8 mouse cellular contexts compared by ENCODE assay signal in the genomic region with DNA sequence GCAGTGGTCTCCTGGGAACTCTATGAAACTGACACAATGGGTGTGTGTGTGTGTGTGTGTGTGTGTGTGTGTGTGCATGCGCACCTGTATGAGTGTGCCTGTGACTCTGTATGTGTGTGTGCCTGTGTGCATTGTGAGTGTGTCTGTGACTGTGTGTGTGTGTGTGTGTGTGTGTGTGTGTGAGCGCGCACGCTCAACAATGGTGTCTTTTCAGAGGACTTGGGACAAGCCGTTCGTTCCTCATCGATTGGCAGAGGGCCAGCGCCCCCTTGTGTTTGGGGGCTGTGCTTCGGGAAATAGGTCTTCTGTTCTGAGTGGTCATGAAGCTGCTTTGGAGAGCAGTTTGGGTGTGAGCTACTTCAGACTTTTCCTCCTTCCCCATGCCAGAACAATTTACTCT. TPM values are rescaled to one million over a fixed set of nuclear protein-coding genes. Genes with fewer than 3 reads are reported as not detected.
DNase-seq lines count a peak whose midpoint lies in the region; ATAC-seq and TF ChIP-seq lines count a peak whose summit lies in the region.
"Not testable (repeated sequence)": the region's sequence is repeated elsewhere in the genome, so short reads cannot be mapped to it uniquely, and the experiment has no call there.

No protein-coding gene starts in this region.

- not testable (repeated sequence) for H3K27me3 ChIP-seq in MEL (ENCODE audit: control insufficient read depth in 1 of 2, insufficient read depth in 2 of 2, low read length in 2 of 2); forebrain, embryonic 13.5 days; lung, embryonic 14.5 days (ENCODE audit: insufficient read depth, low read length); stomach, postnatal 0 days (ENCODE audit: control insufficient read depth, insufficient read depth, low read length)

- not testable (repeated sequence) for TF ChIP-seq EP300 in MEL (IDR thresholded peaks at IDR 0.05; ENCODE audit: low read depth in 1 of 2, low read length in 2 of 2); stomach, postnatal 0 days (optimal IDR thresholded peaks at IDR 0.05)

- TF ChIP-seq POLR2A in MEL (IDR thresholded peaks at IDR 0.05; ENCODE audit: control insufficient read depth in 1 of 2, insufficient read depth in 1 of 2, low read depth in 1 of 2, low read length in 2 of 2, poor library complexity in 1 of 2), result not testable (repeated sequence)

- H3K36me3 ChIP-seq in MEL (ENCODE audit: control insufficient read depth in 1 of 2, insufficient read depth in 2 of 2, low read length in 2 of 2); forebrain, embryonic 13.5 days (ENCODE audit: poor library complexity, severe bottlenecking); lung, embryonic 14.5 days (ENCODE audit: insufficient read depth); stomach, postnatal 0 days (ENCODE audit: control insufficient read depth, insufficient read depth, low read length): not testable (repeated sequence)

- not testable (repeated sequence) for H3K9ac ChIP-seq in MEL (ENCODE audit: control insufficient read depth, low read depth, low read length, poor library complexity, severe bottlenecking); forebrain, embryonic 13.5 days; lung, embryonic 14.5 days; stomach, postnatal 0 days (ENCODE audit: low read length)

- not testable (repeated sequence) for H3K79me2 ChIP-seq in MEL (ENCODE audit: control insufficient read depth, insufficient read depth, low read length, poor library complexity)

- H3K4me2 ChIP-seq in forebrain, embryonic 13.5 days; lung, embryonic 14.5 days; stomach, postnatal 0 days (replicated peaks; ENCODE audit: low read depth): not testable (repeated sequence)

- DNase-seq in MEL (ENCODE audit: low read depth, low spot score), result peak; percentile 13
- peak; percentile 79 for DNase-seq in embryo, embryonic 10 days (ENCODE audit: low spot score)
- peak; percentile 10 for DNase-seq in hindlimb bud, embryonic 11.5 days (ENCODE audit: extremely low spot score, low read depth, low spot score)
- DNase-seq in layer of hippocampus, adult 2 months (ENCODE audit: low spot score in 2 of 2), result not testable (repeated sequence)
- DNase-seq in lung, embryonic 14.5 days, result peak; percentile 77
- peak; percentile 6 for DNase-seq in naive thymus-derived CD4-positive, alpha-beta T cell, adult 2 months (ENCODE audit: low read depth)
- peak; percentile 32 for DNase-seq in stomach, postnatal 0 days (ENCODE audit: low spot score)

- peak; percentile 57; the same call in 1 of the 2 replicates for ATAC-seq in forebrain, embryonic 13.5 days
- peak; percentile 44 for ATAC-seq in lung, embryonic 14.5 days (ENCODE audit: insufficient read depth)
- ATAC-seq in stomach, postnatal 0 days (ENCODE audit: low FRiP score, low TSS enrichment), result peak; percentile 45; the same call in 1 of the 2 replicates

- 13% methylated on average over 9 of the region's 9 CpGs for WGBS in forebrain, embryonic 13.5 days
- 16% methylated on average over 9 of the region's 9 CpGs for WGBS in lung, embryonic 14.5 days
- WGBS in stomach, postnatal 0 days, result 9% methylated on average over 9 of the region's 9 CpGs

- not testable (repeated sequence) for TF ChIP-seq RAD21 in MEL (IDR thresholded peaks at IDR 0.05; ENCODE audit: low read depth, low read length)

- peak in 2 of 3 experiments; percentile 6 to 37; a peak in 2 of 6 replicates for TF ChIP-seq CTCF in MEL (IDR thresholded peaks at IDR 0.05 in 2 of 3, conservative IDR thresholded peaks at IDR 0.05 in 1 of 3; ENCODE audit: control insufficient read depth in 1 of 3, insufficient read depth in 1 of 3, low read depth in 2 of 3, low read length in 3 of 3, poor library complexity in 1 of 3, severe bottlenecking in 1 of 3)
- 0 out of 2 replicates have a peak, but pooled peaks have one; percentile 18 for TF ChIP-seq CTCF in layer of hippocampus, adult 2 months (conservative IDR thresholded peaks at IDR 0.05)
- peak; percentile 57 for TF ChIP-seq CTCF in lung, embryonic 14.5 days (IDR thresholded peaks at IDR 0.05; ENCODE audit: low read depth)
- TF ChIP-seq CTCF in stomach, postnatal 0 days (IDR thresholded peaks at IDR 0.05; ENCODE audit: low read depth), result peak; percentile 45

- H3K27ac ChIP-seq in MEL (ENCODE audit: control insufficient read depth, low read depth, low read length); forebrain, embryonic 13.5 days; layer of hippocampus, adult 2 months; lung, embryonic 14.5 days (ENCODE audit: low read depth); stomach, postnatal 0 days (replicated peaks): not testable (repeated sequence)

- H3K4me1 ChIP-seq in MEL (ENCODE audit: control insufficient read depth in 1 of 2, insufficient read depth in 2 of 2, low read length in 2 of 2); forebrain, embryonic 13.5 days; lung, embryonic 14.5 days (ENCODE audit: insufficient read depth); stomach, postnatal 0 days (replicated peaks; ENCODE audit: control insufficient read depth, insufficient read depth): not testable (repeated sequence)

- not testable (repeated sequence) for H3K4me3 ChIP-seq in MEL (ENCODE audit: control insufficient read depth in 1 of 2, insufficient read depth in 1 of 2, low read depth in 2 of 2, low read length in 2 of 2); forebrain, embryonic 13.5 days; layer of hippocampus, adult 2 months; lung, embryonic 14.5 days (ENCODE audit: low read depth, low read length); stomach, postnatal 0 days (ENCODE audit: low read depth, low read length)

- not testable (repeated sequence) for H3K9me3 ChIP-seq in MEL (replicated peaks; ENCODE audit: insufficient read depth, low read length); forebrain, embryonic 13.5 days (replicated peaks); lung, embryonic 14.5 days (ENCODE audit: low read depth, low read length); stomach, postnatal 0 days (ENCODE audit: control insufficient read depth, low read length)

RNA-seq across cellular contexts. Expression of a gene that starts 35.2 kb away (rescaled TPM):
- not detected in 2 replicates for total RNA-seq in MEL (2012; rRNA removed)
- not detected for polyA plus RNA-seq in MEL (2012; ENCODE audit: insufficient read depth in 1 of 2, insufficient read length in 2 of 2, low read depth in 1 of 2, low replicate concordance in 2 of 2, missing spikeins in 1 of 2)
- 0.18 TPM in 1 of 2 replicates, not detected in the other for polyA plus RNA-seq in forebrain, embryonic 13.5 days (2015; fragmentation: Nextera tagmentation; extraction: Ambion mirVana)
- 1 to 10 TPM; 3.0 to 3.3 TPM for total RNA-seq in layer of hippocampus, adult 2 months (2021)
- 0.26 and 0.46 TPM in 2 replicates for polyA plus RNA-seq in lung, embryonic 14.5 days (2014; fragmentation: Nextera tagmentation; extraction: Ambion mirVana)
- polyA plus RNA-seq in stomach, postnatal 0 days (2015; fragmentation: Nextera tagmentation; extraction: Ambion mirVana), result 0.23 and 0.29 TPM in 2 replicates

RNA-seq across cellular contexts. Expression of a gene that starts 46.2 kb away (rescaled TPM):
- 1.5 and 1.8 TPM in 2 replicates for total RNA-seq in MEL (2012; rRNA removed)
- 1 to 10 TPM in 1 of 2 experiments, not detected in 1; 3.0 TPM for polyA plus RNA-seq in MEL (2012; ENCODE audit: insufficient read depth in 1 of 2, insufficient read length in 2 of 2, low read depth in 1 of 2, low replicate concordance in 2 of 2, missing spikeins in 1 of 2)
- 13.3 and 14.0 TPM in 2 replicates for polyA plus RNA-seq in forebrain, embryonic 13.5 days (2015; fragmentation: Nextera tagmentation; extraction: Ambion mirVana)
- 10 to 100 TPM; 33.8 to 34.9 TPM for total RNA-seq in layer of hippocampus, adult 2 months (2021)
- polyA plus RNA-seq in lung, embryonic 14.5 days (2014; fragmentation: Nextera tagmentation; extraction: Ambion mirVana), result 2.9 and 3.3 TPM in 2 replicates
- polyA plus RNA-seq in stomach, postnatal 0 days (2015; fragmentation: Nextera tagmentation; extraction: Ambion mirVana), result 0.90 and 1.5 TPM in 2 replicates
